Mouse (Mus musculus) testis, postnatal 14 days (tissue): ENCODE measurements at regions not wholly inside any gene's neighbourhood (a gene's known extent, or its start where the extent isn't known, plus 50 kb on each side); places are given as distances from the start of the nearest gene placed in this dataset.
A peak's percentile ranks its signal among the peaks of the same experiment; 100 is the strongest.

Source experiments
- DNase-seq: peaks from one replicate; pipeline ENCODE4 v3.0.0; 2021; ENCODE audit warnings: low spot score

GRCm38 (mm10) chr10:98577040-98577439 lies 337.2 kb upstream of the Atp2b1 start:
- DNase-seq = no peak

GRCm38 (mm10) chr10:98584776-98585175 lies 329.4 kb upstream of the Atp2b1 start:
- no peak for DNase-seq

- no peak for DNase-seq
Observed at GRCm38 (mm10) chr10:98589726-98590125, 324.5 kb upstream of the Atp2b1 start.

GRCm38 (mm10) chr10:98592154-98592553 lies 322.1 kb upstream of the Atp2b1 start:
- DNase-seq = no peak

- no peak for DNase-seq
Observed at GRCm38 (mm10) chr10:98593910-98594309, 320.3 kb upstream of the Atp2b1 start.

GRCm38 (mm10) chr10:98608221-98608941 lies 305.8 kb upstream of the Atp2b1 start:
- DNase-seq = no peak

- DNase-seq = no peak
Observed at GRCm38 (mm10) chr10:98610708-98611107, 303.5 kb upstream of the Atp2b1 start.

GRCm38 (mm10) chr10:98611707-98612360 lies 302.4 kb upstream of the Atp2b1 start:
- no peak for DNase-seq

- DNase-seq = peak; percentile 71
Observed at GRCm38 (mm10) chr10:98618736-98619525, 295.3 kb upstream of the Atp2b1 start.

- DNase-seq = no peak
Observed at GRCm38 (mm10) chr10:98624103-98624502, 290.1 kb upstream of the Atp2b1 start.

- no peak for DNase-seq
Observed at GRCm38 (mm10) chr10:98624681-98625321, 289.4 kb upstream of the Atp2b1 start.

- DNase-seq = no peak
Observed at GRCm38 (mm10) chr10:98628191-98628590, 286.0 kb upstream of the Atp2b1 start.

GRCm38 (mm10) chr10:98629248-98629647 lies 285.0 kb upstream of the Atp2b1 start:
- DNase-seq = no peak

GRCm38 (mm10) chr10:98637759-98638611 lies 276.2 kb upstream of the Atp2b1 start:
- no peak for DNase-seq

- DNase-seq = no peak
Observed at GRCm38 (mm10) chr10:98645681-98646122, 268.5 kb upstream of the Atp2b1 start.

- DNase-seq = no peak
Observed at GRCm38 (mm10) chr10:98646311-98646999, 267.8 kb upstream of the Atp2b1 start.

GRCm38 (mm10) chr10:98648710-98649245 lies 265.4 kb upstream of the Atp2b1 start:
- no peak for DNase-seq

- DNase-seq = no peak
Observed at GRCm38 (mm10) chr10:98650533-98650932, 263.7 kb upstream of the Atp2b1 start.

GRCm38 (mm10) chr10:98651127-98651526 lies 263.1 kb upstream of the Atp2b1 start:
- DNase-seq = no peak

- no peak for DNase-seq
Observed at GRCm38 (mm10) chr10:98651599-98651998, 262.6 kb upstream of the Atp2b1 start.
